Mouse (Mus musculus): Measurements from ENCODE around the gene Ankrd39. TPM values are rescaled to one million over a fixed set of nuclear protein-coding genes. Genes with fewer than 3 reads are reported as not detected.
A peak's percentile ranks its signal among the peaks of the same experiment; 100 is the strongest.

The Ankrd39 gene
- polyA plus RNA-seq, 1 experiment from 2014 or later: 27.3 TPM

DNA sequence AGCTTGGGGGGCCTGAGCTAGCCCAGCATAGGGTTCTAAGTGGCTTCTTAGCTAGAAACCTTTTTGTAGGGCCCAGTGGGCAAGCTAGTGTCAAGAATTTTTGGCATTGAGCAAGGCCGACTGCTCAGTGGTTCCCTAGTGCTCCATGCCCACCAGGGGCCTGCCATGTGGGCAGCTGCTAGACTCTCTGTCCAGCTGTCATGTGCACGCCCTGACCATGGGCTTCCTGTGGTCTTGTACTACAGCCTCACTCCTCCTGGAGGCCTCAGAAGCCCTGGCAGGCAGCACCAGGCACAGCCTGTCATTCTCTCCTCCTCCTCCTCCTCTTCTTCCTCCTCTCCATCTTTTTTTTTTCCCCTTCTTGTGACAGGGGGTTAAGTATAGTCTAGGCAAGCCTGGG, 49.9 kb downstream of the Ankrd39 start:
- Histone ChIP-seq H3K4me1 (peaks cover 15% of the 10 kb centered on the region), H3K4me2 (no peak overlapping the region), H3K9ac (0 out of 2 replicates have a peak overlapping the region, but pooled peaks have one; percentile 32), H3K36me3 (peaks cover 29% of the 10 kb centered on the region), H3K27ac (no peak overlapping the region), H3K9me3 (no peaks in the 10 kb centered on the region), H3K27me3 (no peaks in the 10 kb centered on the region), H3K4me3 (no peak overlapping the region)
- WGBS: 77% methylated on average over 2 of the region's 2 CpGs
- ATAC-seq (ENCODE audit: insufficient number of reproducible peaks, insufficient read depth, low FRiP score, low TSS enrichment, low read depth): no peak

DNA sequence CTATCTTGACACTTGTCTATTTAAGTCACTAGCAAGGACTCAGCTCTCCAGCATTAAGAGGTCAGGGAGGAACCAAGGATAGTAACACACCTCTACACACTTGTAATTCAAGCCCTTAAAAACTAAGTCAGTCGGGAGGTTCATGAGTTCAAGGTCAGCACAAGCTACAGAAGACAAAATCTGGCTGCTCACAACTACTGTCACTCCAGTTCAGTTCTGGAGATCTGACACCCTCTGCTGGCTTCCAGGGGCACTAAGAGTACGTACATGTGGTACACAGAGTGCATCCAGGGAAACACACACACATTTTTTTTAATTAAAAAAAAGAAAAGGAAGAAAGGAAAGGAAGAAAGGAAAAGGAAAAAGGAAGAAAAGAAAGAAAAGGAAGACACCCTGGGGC, 50.5 kb downstream of the Ankrd39 start:
- Histone ChIP-seq H3K27me3 (no peaks in the 10 kb centered on the region), H3K4me2 (no peak overlapping the region), H3K4me3 (no peak overlapping the region), H3K9ac (no peak overlapping the region), H3K27ac (no peak overlapping the region), H3K36me3 (peaks cover 29% of the 10 kb centered on the region), H3K4me1 (peaks cover 21% of the 10 kb centered on the region), H3K9me3 (no peaks in the 10 kb centered on the region)
- no peak for ATAC-seq (ENCODE audit: insufficient number of reproducible peaks, insufficient read depth, low FRiP score, low TSS enrichment, low read depth)
- 28% methylated on average over 2 of the region's 2 CpGs for WGBS

DNA sequence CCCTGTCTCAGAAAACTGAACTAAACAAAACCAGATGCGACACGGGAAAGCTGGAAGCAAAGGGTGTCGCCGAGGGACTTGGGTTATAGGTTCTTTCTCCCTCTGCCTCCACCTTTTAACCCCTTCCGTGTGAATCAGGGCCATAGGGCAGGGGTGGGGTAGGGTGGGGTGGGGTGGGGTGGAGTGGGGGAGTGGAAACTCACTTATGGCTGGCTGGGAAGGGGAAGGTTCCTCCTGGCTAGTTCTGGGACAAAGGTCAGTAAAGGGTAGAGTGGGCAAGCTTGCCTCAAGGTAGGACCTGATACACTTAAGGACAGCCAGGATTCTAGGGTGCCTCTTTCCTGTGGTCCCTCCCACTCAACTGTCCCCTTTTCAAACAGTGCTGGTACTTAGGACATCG, 53.9 kb downstream of the Ankrd39 start:
- whole genome bisulfite sequencing: 43% methylated on average over 6 of the region's 6 CpGs
- Histone ChIP-seq H3K27ac (no peak overlapping the region), H3K4me1 (peaks cover 21% of the 10 kb centered on the region), H3K9me3 (no peaks in the 10 kb centered on the region), H3K4me2 (no peak overlapping the region), H3K27me3 (no peaks in the 10 kb centered on the region), H3K36me3 (peaks cover 6% of the 10 kb centered on the region), H3K9ac (no peak overlapping the region), H3K4me3 (no peak overlapping the region)
- ATAC-seq (ENCODE audit: insufficient number of reproducible peaks, insufficient read depth, low FRiP score, low TSS enrichment, low read depth): no peak

DNA sequence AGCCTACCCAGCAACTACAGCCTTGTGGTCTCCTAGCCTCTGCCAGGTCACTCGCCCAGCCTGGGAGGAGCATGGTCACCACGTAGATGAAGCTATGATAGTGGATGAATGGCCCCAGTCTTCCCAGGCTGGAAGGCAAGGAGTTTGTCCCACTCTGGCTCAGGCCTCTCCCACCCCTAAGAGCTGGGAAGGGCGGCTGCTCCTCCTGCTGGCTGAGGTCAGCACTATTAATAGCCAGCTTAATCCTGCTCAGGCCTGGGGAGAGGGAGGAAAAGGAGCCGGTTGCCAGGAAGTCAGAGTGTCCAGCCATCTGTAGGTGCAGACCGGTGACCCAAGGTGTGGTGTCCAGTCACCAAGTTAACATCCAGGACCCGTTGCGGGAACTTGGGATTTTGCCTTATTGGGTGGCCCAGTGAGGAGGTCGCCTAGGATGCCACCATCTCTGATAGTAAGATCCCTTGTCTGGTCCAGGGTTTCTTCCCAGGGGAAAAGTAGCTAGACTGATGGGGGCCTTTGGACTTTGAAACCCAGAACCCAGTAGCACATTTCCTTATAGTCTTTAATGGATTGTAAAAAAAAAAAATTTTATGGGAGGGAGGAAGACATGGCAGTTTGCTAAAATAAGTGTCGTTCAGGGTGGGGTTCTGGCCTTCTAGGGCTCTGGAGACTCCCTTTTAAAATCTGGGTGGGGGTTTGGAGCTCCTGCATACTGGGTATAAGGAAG, 54.7 kb downstream of the Ankrd39 start:
- no peak for ATAC-seq (ENCODE audit: insufficient number of reproducible peaks, insufficient read depth, low FRiP score, low TSS enrichment, low read depth)
- 40% methylated on average over 9 of the region's 9 CpGs for WGBS
- Histone ChIP-seq H3K9ac (no peak overlapping the region), H3K27me3 (no peaks in the 10 kb centered on the region), H3K27ac (no peak overlapping the region), H3K4me2 (no peak overlapping the region), H3K9me3 (no peaks in the 10 kb centered on the region), H3K36me3 (no peaks in the 10 kb centered on the region), H3K4me1 (peaks cover 21% of the 10 kb centered on the region), H3K4me3 (no peak overlapping the region)

DNA sequence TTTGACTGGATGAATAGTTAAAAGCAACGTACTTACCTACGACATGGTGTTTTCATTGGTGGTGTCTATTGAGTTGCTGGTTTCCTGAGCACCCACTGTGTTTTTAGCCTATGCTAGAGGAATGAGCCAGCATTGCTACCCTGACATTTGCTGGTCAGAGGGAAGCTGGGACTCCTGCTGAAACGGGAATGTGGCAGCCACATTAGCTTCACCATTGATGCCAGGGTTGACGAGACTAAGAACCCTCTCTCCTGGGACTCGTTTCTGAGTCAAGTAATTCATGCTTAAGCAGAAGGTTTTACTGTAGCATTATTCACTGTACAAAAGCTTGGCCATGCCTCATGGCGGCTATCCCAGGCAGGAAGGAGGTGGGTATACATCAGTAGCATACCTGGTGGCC, 57.6 kb downstream of the Ankrd39 start:
- no peaks in the 10 kb centered on the region for H3K9me3 ChIP-seq
- no peak overlapping the region for H3K4me3 ChIP-seq
- H3K9ac ChIP-seq: no peak overlapping the region
- H3K4me1 ChIP-seq: peaks cover 35% of the 10 kb centered on the region
- H3K4me2 ChIP-seq: no peak overlapping the region
- no peaks in the 10 kb centered on the region for H3K36me3 ChIP-seq
- no peak for ATAC-seq (ENCODE audit: insufficient number of reproducible peaks, insufficient read depth, low FRiP score, low TSS enrichment, low read depth)
- WGBS: 72% methylated on average over 6 of the region's 6 CpGs
- no peak overlapping the region for H3K27ac ChIP-seq
- H3K27me3 ChIP-seq: no peaks in the 10 kb centered on the region

Small RNA genes lying within 50 kb of the gene (microRNA-seq; reads per million reads assigned to microRNA genes)
- not detected for gene Gm47280

Other genes with a start within 250 kb of the Ankrd39 start
- 6.3 and 7.2 TPM in 2 replicates for gene Arid5a, start 239.7 kb downstream of the Ankrd39 start, polyA plus RNA-seq (2015; fragmentation: Nextera tagmentation; extraction: Ambion mirVana)
- 50.6 and 51.0 TPM in 2 replicates for gene Kansl3, start 178.3 kb downstream of the Ankrd39 start, polyA plus RNA-seq (2015; fragmentation: Nextera tagmentation; extraction: Ambion mirVana)
- 1.1 and 1.3 TPM in 2 replicates for gene Fer1l5, start 175.2 kb downstream of the Ankrd39 start, polyA plus RNA-seq (2015; fragmentation: Nextera tagmentation; extraction: Ambion mirVana)
- gene Lman2l, start 102.2 kb downstream of the Ankrd39 start, polyA plus RNA-seq (2015; fragmentation: Nextera tagmentation; extraction: Ambion mirVana): 53.4 TPM in 2 replicates
- 15.6 and 16.2 TPM in 2 replicates for gene Cnnm4, start 75.8 kb downstream of the Ankrd39 start, polyA plus RNA-seq (2015; fragmentation: Nextera tagmentation; extraction: Ambion mirVana)
- 3.4 and 3.8 TPM in 2 replicates for gene Cnnm3, start 35.6 kb downstream of the Ankrd39 start, polyA plus RNA-seq (2015; fragmentation: Nextera tagmentation; extraction: Ambion mirVana)
- 23.7 and 24.1 TPM in 2 replicates for gene Ankrd23, start 10.6 kb downstream of the Ankrd39 start, polyA plus RNA-seq (2015; fragmentation: Nextera tagmentation; extraction: Ambion mirVana)
- gene Gm42417, start 8.0 kb downstream of the Ankrd39 start, polyA plus RNA-seq (2015; fragmentation: Nextera tagmentation; extraction: Ambion mirVana): not detected in 2 replicates
- 22.5 and 24.2 TPM in 2 replicates for gene Sema4c, start 10.9 kb upstream of the Ankrd39 start, polyA plus RNA-seq (2015; fragmentation: Nextera tagmentation; extraction: Ambion mirVana)
- gene Fam178b, start 135.7 kb upstream of the Ankrd39 start, polyA plus RNA-seq (2015; fragmentation: Nextera tagmentation; extraction: Ambion mirVana): 0.81 and 2.2 TPM in 2 replicates
- gene Cox5b, start 144.0 kb upstream of the Ankrd39 start, polyA plus RNA-seq (2015; fragmentation: Nextera tagmentation; extraction: Ambion mirVana): 510 and 517 TPM in 2 replicates
- gene 4933424G06Rik, start 162.7 kb upstream of the Ankrd39 start, polyA plus RNA-seq (2015; fragmentation: Nextera tagmentation; extraction: Ambion mirVana): 0.21 and 0.25 TPM in 2 replicates
- gene Actr1b, start 167.0 kb upstream of the Ankrd39 start, polyA plus RNA-seq (2015; fragmentation: Nextera tagmentation; extraction: Ambion mirVana): 99.2 and 103 TPM in 2 replicates
- 0.62 and 0.73 TPM in 2 replicates for gene Zap70, start 214.4 kb upstream of the Ankrd39 start, polyA plus RNA-seq (2015; fragmentation: Nextera tagmentation; extraction: Ambion mirVana)

Data from embryonic facial prominence, embryonic 13.5 days (tissue).